Mouse (Mus musculus) hindbrain, embryonic 11.5 days (tissue): Measurements from ENCODE around the gene Skil. TPM values are rescaled to one million over a fixed set of nuclear protein-coding genes. Genes with fewer than 3 reads are reported as not detected.
"Not testable (repeated sequence)": the region's sequence is repeated elsewhere in the genome, so short reads cannot be mapped to it uniquely, and the experiment has no call there.

ENCODE experiments used
- ATAC-seq: fragments of 200-750 bp; cut with Nextera tagmentation; 2 replicates; pipeline ENCODE4 v1.8.0; 2017; ENCODE audit warnings: mild to moderate bottlenecking, moderate TSS enrichment, moderate library complexity; ENCODE audit not compliant: low FRiP score
- DNase-seq: peaks from one replicate; pipeline ENCODE4 v3.0.0-alpha.2; 2015; ENCODE audit warnings: low spot score
- H3K27ac ChIP-seq: fragments of 300-500 bp; sonication (generic); 2 replicates; pipeline ENCODE4 v1.5.1; 2014; ENCODE audit warnings: mild to moderate bottlenecking, low read depth, low read length
- H3K27me3 ChIP-seq: fragments of 300-500 bp; sonication (generic); 2 replicates; pipeline ENCODE4 v1.6.1; 2014; ENCODE audit warnings: mild to moderate bottlenecking, low read length, moderate library complexity, mixed read lengths; ENCODE audit not compliant: control insufficient read depth, insufficient read depth
- H3K36me3 ChIP-seq: fragments of 300-500 bp; sonication (generic); 2 replicates; pipeline ENCODE4 v1.6.1; 2014; ENCODE audit warnings: mild to moderate bottlenecking, low read length, moderate library complexity, mixed read lengths; ENCODE audit not compliant: control insufficient read depth, insufficient read depth
- H3K4me1 ChIP-seq: fragments of 300-500 bp; sonication (generic); replicated peaks from 2 replicates; pipeline ENCODE4 v1.6.1; 2014; ENCODE audit warnings: low read length, mixed read lengths; ENCODE audit not compliant: control insufficient read depth, insufficient read depth
- H3K4me2 ChIP-seq: fragments of 300-500 bp; sonication (generic); replicated peaks from 2 replicates; pipeline ENCODE4 v1.6.1; 2014; ENCODE audit warnings: mild to moderate bottlenecking, low read depth, low read length
- H3K4me3 ChIP-seq: fragments of 300-500 bp; sonication (generic); 2 replicates; pipeline ENCODE4 v1.5.1; 2014; ENCODE audit warnings: low read depth, low read length
- H3K9ac ChIP-seq: fragments of 300-500 bp; sonication (generic); 2 replicates; pipeline ENCODE4 v1.6.1; 2014; ENCODE audit warnings: low read depth, low read length
- H3K9me3 ChIP-seq: fragments of 300-500 bp; sonication (generic); 2 replicates; pipeline ENCODE4 v1.6.1; 2016; ENCODE audit warnings: low read length; ENCODE audit not compliant: control insufficient read depth
- WGBS: fragments of 180-500 bp; shearing (Covaris S2); extraction: QIAGEN DNeasy Blood & Tissue Kit; methylation state at CpG from one replicate; pipeline ENCODE4 v1.1.7; 2014; 5-methylcytosine and 5-hydroxymethylcytosine counted together
- polyA plus RNA-seq: library from polyadenylated mRNA; unstranded; fragments of >200 nt; fragmentation: Nextera tagmentation; extraction: Ambion mirVana; gene quantifications from 2 replicates; pipeline ENCODE4 v1.2.1, GENCODE M21; 2014

Gene Skil
- polyA plus RNA-seq, 1 experiment from 2014 or later = 71.1 TPM

DNA sequence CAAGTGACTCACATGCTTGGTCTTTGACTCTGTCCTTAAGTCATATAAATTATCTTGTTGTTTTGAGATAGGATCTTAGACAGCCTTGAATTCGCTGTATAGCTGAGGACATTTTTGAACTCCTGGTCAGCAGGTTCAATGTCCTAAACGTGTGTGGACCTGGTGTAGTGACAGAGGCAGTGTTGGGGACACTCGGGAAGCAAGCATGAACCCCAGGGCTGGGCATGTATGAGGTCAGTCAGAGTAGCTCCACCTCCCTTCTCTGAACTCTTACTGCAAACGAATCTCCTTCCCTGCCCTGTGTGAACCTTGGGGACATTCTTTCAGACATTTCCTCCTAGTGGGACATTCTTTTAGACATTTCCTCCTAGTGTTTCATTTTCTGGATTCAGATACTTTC, 34.9 kb downstream of the Skil start:
- no peak for DNase-seq
- Histone ChIP-seq H3K4me2 (no peak overlapping the region), H3K9ac (no peak overlapping the region), H3K27me3 (no peaks in the 10 kb centered on the region), H3K9me3 (no peaks in the 10 kb centered on the region), H3K4me1 (no peaks in the 10 kb centered on the region), H3K4me3 (no peak overlapping the region), H3K36me3 (no peaks in the 10 kb centered on the region), H3K27ac (no peak overlapping the region)
- no peak for ATAC-seq
- 54% methylated on average over 4 of the region's 4 CpGs for WGBS

DNA sequence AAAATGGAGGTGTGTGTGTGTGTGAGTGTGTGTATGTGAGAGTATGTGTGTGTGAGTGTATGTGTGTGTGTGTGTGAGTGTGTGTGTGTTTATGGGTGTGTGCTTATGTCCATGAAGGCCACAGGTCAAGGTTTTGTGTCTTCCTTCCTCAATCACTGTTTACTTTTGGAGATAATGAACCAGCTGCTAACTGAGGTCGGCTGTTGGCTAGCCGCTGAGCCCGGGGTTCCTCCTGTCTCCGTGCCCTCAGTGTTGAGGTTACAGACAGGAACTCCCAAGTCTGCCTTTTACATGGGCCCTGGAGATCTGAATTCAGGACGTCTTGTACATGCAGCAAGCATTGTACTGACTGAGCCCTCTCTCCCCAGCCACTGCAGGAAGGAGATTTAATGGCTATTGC, 38.8 kb downstream of the Skil start:
- Histone ChIP-seq H3K4me2 (no peak overlapping the region), H3K36me3 (no peaks in the 10 kb centered on the region), H3K4me3 (no peak overlapping the region), H3K27me3 (no peaks in the 10 kb centered on the region), H3K9ac (no peak overlapping the region), H3K9me3 (no peaks in the 10 kb centered on the region), H3K27ac (no peak overlapping the region), H3K4me1 (no peaks in the 10 kb centered on the region)
- DNase-seq (no peak), ATAC-seq (no peak)
- whole genome bisulfite sequencing = 68% methylated on average over 5 of the region's 5 CpGs

DNA sequence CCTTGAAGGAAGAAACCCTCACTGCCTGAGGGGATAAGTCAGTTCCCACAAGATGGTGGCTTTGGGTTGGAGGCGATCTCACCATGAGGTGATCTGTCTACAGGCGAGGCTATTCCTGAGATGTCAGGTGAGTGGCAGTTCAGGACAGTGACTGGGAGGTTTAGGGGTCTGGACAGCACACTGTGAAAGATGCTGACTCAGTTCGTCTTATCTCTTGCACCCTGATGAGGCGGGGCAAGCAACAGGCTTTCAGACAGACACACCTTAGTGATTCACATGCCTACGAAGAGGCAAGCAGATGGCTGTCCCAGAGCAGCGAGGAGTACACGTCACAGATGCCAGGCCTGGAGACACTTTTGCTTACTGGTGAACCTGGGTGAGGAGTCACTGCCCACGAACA, 39.4 kb downstream of the Skil start:
- DNase-seq (no peak), ATAC-seq (no peak)
- Histone ChIP-seq H3K9me3 (no peaks in the 10 kb centered on the region), H3K36me3 (no peaks in the 10 kb centered on the region), H3K27ac (no peak overlapping the region), H3K27me3 (no peaks in the 10 kb centered on the region), H3K9ac (no peak overlapping the region), H3K4me1 (no peaks in the 10 kb centered on the region), H3K4me2 (no peak overlapping the region), H3K4me3 (no peak overlapping the region)
- WGBS = 82% methylated on average over 8 of the region's 8 CpGs

DNA sequence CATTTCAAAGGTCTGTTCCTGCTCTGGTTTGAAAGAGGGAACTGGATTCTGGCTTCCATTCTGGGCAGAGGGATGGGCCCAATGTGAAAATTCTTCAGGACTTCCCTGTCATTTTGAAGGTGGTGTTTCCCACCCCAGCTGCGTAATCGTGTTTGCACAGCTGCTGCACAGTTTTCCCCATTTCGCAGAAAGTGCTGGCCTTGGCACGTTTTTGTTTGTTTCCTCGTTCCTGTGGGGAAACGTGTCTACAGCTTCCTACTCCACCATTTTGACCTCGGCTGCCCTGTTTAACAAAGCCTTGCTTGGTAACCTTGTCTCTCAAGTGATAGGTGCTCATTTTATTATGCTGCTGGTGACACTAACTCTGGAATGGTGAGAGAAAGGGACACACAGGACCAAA, 39.8 kb downstream of the Skil start:
- Histone ChIP-seq H3K36me3 (no peaks in the 10 kb centered on the region), H3K27me3 (no peaks in the 10 kb centered on the region), H3K9me3 (no peaks in the 10 kb centered on the region), H3K4me1 (no peaks in the 10 kb centered on the region), H3K4me3 (no peak overlapping the region), H3K27ac (no peak overlapping the region), H3K4me2 (no peak overlapping the region), H3K9ac (no peak overlapping the region)
- ATAC-seq = no peak
- no peak for DNase-seq
- 78% methylated on average over 7 of the region's 7 CpGs for WGBS

DNA sequence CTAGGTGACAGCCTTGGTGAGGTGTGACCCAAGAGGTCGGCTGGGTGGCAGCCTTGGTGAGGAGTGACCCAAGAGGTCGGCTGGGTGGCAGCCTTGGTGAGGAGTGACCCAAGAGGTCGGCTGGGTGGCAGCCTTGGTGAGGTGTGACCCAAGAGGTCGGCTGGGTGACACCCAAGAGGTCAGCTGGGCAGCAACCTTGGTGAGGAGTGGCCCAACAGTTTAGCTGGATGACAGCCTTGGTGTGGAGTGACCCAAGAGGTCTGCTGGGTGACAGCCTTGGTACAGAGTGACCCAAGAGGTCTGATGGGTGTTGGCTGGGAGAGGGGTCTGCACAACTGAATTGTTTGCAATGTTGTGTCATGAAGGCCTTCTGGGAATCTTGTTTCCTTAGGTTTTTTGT, 41.7 kb downstream of the Skil start:
- H3K4me2 ChIP-seq, H3K9me3 ChIP-seq, H3K4me3 ChIP-seq, ATAC-seq, H3K27me3 ChIP-seq, H3K4me1 ChIP-seq, H3K9ac ChIP-seq, H3K27ac ChIP-seq, DNase-seq, H3K36me3 ChIP-seq: not testable (repeated sequence)
- WGBS = 73% methylated on average over 4 of the region's 4 CpGs

DNA sequence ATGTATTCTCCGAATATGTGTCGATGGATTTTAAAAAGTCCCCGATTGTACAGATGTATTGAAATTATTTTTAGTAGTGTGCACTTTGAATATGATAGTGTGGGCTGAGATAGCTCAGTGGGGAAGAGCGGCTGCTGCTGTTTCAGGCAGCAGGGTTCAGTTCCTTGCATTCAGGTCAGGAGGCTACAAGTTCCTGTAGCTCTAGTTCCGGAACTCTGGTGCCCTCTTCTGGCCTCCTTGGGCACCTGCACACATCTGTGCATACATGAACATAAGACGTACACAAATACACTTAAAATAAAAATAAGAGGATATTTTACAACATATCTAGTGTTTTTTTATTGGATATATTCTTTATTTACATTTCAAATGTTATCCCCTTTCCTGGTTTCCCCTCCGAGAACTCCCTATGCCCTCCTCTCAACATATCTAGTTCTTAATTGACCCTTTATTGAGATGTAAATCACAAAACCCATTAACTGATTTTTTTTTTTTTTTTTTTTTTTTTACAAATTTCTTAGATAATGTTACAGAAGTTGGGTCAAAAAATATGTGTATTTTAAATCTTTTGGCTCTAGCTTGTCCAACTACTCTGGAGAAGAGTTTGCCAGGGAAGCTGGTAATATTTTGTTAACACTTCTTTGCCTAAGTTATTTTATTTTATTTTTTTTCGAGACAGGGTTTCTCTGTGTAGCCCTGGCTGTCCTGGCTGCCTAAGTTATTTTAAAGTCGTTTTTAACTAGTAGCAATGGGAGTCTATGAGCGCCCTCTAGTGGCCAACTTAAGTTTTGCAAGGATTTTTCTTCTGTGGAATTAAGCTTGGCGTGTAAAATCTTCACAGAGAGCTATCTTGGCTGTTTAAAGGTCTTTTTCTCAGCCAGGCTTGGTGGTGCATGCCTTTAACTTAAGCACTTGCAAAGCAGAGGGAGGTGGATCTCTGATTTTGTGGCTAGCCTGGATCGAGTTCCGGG, 43.9 kb downstream of the Skil start:
- no peaks in the 10 kb centered on the region for H3K9me3 ChIP-seq
- no peaks in the 10 kb centered on the region for H3K4me1 ChIP-seq
- H3K27me3 ChIP-seq = no peaks in the 10 kb centered on the region
- no peak overlapping the region for H3K4me3 ChIP-seq
- DNase-seq (peak; percentile 89), ATAC-seq (no peak)
- H3K4me2 ChIP-seq = no peak overlapping the region
- H3K27ac ChIP-seq = no peak overlapping the region
- H3K36me3 ChIP-seq = no peaks in the 10 kb centered on the region
- 61% methylated on average over 13 of the region's 13 CpGs for WGBS
- no peak overlapping the region for H3K9ac ChIP-seq

DNA sequence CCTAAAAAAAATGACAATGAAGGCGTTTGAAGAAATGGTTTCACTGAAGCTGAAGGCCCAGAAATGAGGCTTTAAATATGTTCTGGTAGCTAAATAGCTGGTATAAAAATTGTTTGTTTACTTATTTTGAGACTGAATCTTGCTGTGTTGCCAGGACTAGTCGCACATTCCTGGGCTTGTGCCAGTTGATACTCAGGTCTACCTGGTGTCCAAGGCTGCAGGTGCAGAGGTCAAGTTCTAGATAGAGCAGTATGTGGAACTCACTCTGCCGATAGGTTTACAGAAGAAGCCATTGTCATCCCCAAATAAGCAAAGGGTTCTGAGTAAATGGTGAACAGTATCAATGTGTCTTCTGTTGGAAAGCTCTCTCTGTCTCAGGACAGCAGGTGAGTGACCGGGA, 46.8 kb downstream of the Skil start:
- H3K9me3 ChIP-seq = no peaks in the 10 kb centered on the region
- no peaks in the 10 kb centered on the region for H3K36me3 ChIP-seq
- no peak overlapping the region for H3K27ac ChIP-seq
- no peak for ATAC-seq
- H3K9ac ChIP-seq = no peak overlapping the region
- no peak overlapping the region for H3K4me3 ChIP-seq
- no peaks in the 10 kb centered on the region for H3K27me3 ChIP-seq
- no peak for DNase-seq
- no peak overlapping the region for H3K4me2 ChIP-seq
- WGBS = 85% methylated on average over 4 of the region's 4 CpGs
- no peaks in the 10 kb centered on the region for H3K4me1 ChIP-seq

DNA sequence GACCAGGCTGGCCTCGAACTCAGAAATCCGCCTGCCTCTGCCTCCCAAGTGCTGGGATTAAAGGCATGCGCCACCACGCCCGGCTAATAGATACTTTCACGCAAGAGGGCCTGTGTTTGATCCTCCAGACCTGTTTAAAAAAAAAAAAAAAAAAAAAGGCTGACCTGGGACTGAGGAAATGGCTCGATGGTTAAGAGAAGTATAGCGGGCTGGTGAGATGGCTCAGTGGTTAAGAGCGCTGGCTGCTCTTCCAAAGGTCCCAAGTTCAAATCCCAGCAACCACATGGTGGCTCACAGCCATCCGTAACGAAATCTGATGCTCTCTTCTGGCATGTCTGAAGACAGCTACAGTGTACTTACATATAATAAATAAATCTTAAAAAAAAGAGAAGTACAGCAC, 50.4 kb downstream of the Skil start:
- not testable (repeated sequence) for ATAC-seq, H3K4me3 ChIP-seq, H3K9ac ChIP-seq, H3K4me1 ChIP-seq, H3K9me3 ChIP-seq, H3K27me3 ChIP-seq, H3K27ac ChIP-seq, H3K36me3 ChIP-seq, DNase-seq, H3K4me2 ChIP-seq
- 87% methylated on average over 11 of the region's 11 CpGs for WGBS
